Mouse (Mus musculus) liver, postnatal 0 days (tissue): ENCODE measurements around the gene Abcf1. TPM values are rescaled to one million over a fixed set of nuclear protein-coding genes. Genes with fewer than 3 reads are reported as not detected.
A peak's percentile ranks its signal among the peaks of the same experiment; 100 is the strongest.

Source experiments
- ATAC-seq: fragments of 200-750 bp; cut with Nextera tagmentation; 2 replicates; pipeline ENCODE4 v1.8.0; 2017; ENCODE audit warnings: mild to moderate bottlenecking, moderate library complexity
- DNase-seq: peaks from one replicate; pipeline ENCODE4 v3.0.0-alpha.2; 2016
- H3K27ac ChIP-seq: fragments of 300-500 bp; sonication (generic); 2 replicates; pipeline ENCODE4 v1.5.1; 2014; ENCODE audit warnings: antibody characterized with exemption, moderate library complexity, mild to moderate bottlenecking, low read depth
- H3K27me3 ChIP-seq: fragments of 300-500 bp; sonication (generic); 2 replicates; pipeline ENCODE4 v1.6.1; 2014; ENCODE audit warnings: low read length, control low read depth, mixed read lengths; ENCODE audit not compliant: insufficient read depth
- H3K36me3 ChIP-seq: fragments of 300-500 bp; sonication (generic); replicated peaks from 2 replicates; pipeline ENCODE4 v1.6.1; 2014; ENCODE audit warnings: mild to moderate bottlenecking, control low read depth, low read length, moderate library complexity, mixed read lengths; ENCODE audit not compliant: insufficient read depth
- H3K4me1 ChIP-seq: fragments of 300-500 bp; sonication (generic); 2 replicates; pipeline ENCODE4 v1.6.1; 2014; ENCODE audit warnings: antibody characterized with exemption, mild to moderate bottlenecking, control low read depth; ENCODE audit not compliant: insufficient read depth
- H3K4me2 ChIP-seq: fragments of 300-500 bp; sonication (generic); 2 replicates; pipeline ENCODE4 v1.6.1; 2014; ENCODE audit warnings: low read depth, mild to moderate bottlenecking, low read length, moderate library complexity, mixed read lengths
- H3K4me3 ChIP-seq: fragments of 300-500 bp; sonication (generic); 2 replicates; pipeline ENCODE4 v1.5.1; 2014; ENCODE audit warnings: low read depth, low read length
- H3K9ac ChIP-seq: fragments of 300-500 bp; sonication (generic); replicated peaks from 2 replicates; pipeline ENCODE4 v1.6.1; 2014; ENCODE audit warnings: mild to moderate bottlenecking, moderate library complexity
- H3K9me3 ChIP-seq: fragments of 300-500 bp; sonication (generic); 2 replicates; pipeline ENCODE4 v1.6.1; 2016; ENCODE audit warnings: mild to moderate bottlenecking, control low read depth, low read length, mixed read lengths
- CTCF ChIP-seq: sonication (generic); IDR thresholded peaks from 2 replicates; pipeline ENCODE4 v1.5.1; 2016; ENCODE audit warnings: antibody characterized with exemption, low read depth
- EP300 ChIP-seq: IDR thresholded peaks from 2 replicates; pipeline ENCODE4 v1.6.1; 2016; ENCODE audit warnings: antibody characterized with exemption, low read depth, mild to moderate bottlenecking
- WGBS: fragments of 180-500 bp; shearing (Covaris S2); extraction: QIAGEN DNeasy Blood & Tissue Kit; methylation state at CpG from one replicate; pipeline ENCODE4 v1.1.7; 2014; ENCODE audit not compliant: insufficient replicate concordance; 5-methylcytosine and 5-hydroxymethylcytosine counted together
- microRNA counts: library from miRNA; unstranded; fragments of <30 nt; microRNA quantifications from one replicate; lab custom pipeline; 2015
- microRNA-seq: library from miRNA; unstranded; fragments of <30 nt; microRNA quantifications from one replicate; pipeline ENCODE4, GENCODE M21; 2016
- polyA plus RNA-seq: library from polyadenylated mRNA; unstranded; fragments of >200 nt; fragmentation: Nextera tagmentation; extraction: Ambion mirVana; gene quantifications from 2 replicates; pipeline ENCODE4 v1.2.1, GENCODE M21; 2015

Abcf1 gene
- polyA plus RNA-seq, 1 experiment from 2014 or later = 47.7 TPM

DNA sequence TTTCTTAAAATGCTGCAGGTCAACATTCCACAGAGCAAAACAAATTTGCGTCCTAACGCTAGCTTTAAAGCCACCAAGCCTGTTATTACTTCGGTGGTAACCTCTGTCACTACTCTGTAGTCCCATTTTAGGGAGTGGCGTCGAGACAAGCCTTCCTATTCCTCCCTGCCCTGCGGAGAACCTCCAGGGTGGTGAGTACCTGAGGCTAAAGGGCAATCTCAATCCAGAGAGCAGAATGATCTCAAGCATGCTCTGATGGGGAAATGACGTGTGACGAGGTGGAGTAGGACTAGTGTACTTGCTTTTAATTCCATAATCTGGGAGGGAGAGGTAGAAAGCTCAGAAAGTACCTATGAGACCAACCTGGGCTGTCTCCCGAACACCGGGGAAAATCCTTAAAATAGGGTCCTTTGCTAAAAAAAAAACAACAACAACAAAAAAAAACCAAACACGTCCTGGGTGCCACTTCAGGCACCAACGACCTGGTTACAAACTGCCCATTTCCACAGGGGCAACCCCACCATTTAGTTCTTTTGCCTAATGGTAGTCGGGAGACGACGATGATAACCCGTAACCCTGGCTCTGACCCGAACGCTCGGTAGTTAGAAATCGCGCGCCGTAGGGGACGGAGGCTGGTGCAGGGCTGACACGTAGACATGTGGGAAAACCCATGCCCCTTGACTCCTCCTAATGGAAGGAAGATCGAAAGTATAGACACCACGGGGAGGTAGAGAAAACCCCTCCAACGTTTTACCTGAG, 53.8 kb downstream of the Abcf1 start:
- DNase-seq = peak; percentile 37
- H3K9ac ChIP-seq = peak overlapping the region; percentile 94
- peaks cover 36% of the 10 kb centered on the region for H3K36me3 ChIP-seq
- peak overlapping the region; percentile 95 for H3K27ac ChIP-seq
- H3K4me2 ChIP-seq = peak overlapping the region; percentile 81
- H3K9me3 ChIP-seq = no peaks in the 10 kb centered on the region
- H3K4me1 ChIP-seq = peaks cover 16% of the 10 kb centered on the region
- H3K27me3 ChIP-seq = no peaks in the 10 kb centered on the region
- TF ChIP-seq CTCF (no peak), EP300 (no peak)
- WGBS = 2% methylated on average over 28 of the region's 28 CpGs
- ATAC-seq = peak; percentile 8
- H3K4me3 ChIP-seq = peak overlapping the region; percentile 63

DNA sequence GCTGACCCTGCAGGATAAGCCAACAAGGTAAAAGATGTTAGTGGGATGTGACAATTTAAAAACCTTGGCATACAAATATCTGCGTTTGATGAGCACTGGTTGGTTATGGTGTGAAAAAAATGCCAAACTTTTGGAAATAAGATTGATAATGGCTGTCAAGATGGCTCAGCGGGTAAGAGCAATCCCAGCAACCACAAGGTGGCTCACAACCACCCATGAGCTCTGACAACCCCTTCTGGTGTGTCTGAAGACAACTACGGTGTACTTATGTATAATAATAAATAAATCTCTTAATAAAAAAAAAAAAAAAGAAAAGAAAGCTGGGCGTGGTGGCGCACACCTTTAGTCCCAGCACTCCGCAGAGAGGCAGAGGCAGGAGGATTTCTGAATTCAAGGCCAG, 54.6 kb downstream of the Abcf1 start:
- peaks cover 36% of the 10 kb centered on the region for H3K36me3 ChIP-seq
- DNase-seq = no peak
- no peaks in the 10 kb centered on the region for H3K27me3 ChIP-seq
- 57% methylated on average over 6 of the region's 6 CpGs for WGBS
- peak overlapping the region; percentile 94; the same call in 1 of the 2 replicates for H3K9ac ChIP-seq
- H3K4me3 ChIP-seq = peak overlapping the region; percentile 63
- H3K9me3 ChIP-seq = no peaks in the 10 kb centered on the region
- H3K4me2 ChIP-seq = peak overlapping the region; percentile 81
- H3K27ac ChIP-seq = peak overlapping the region; percentile 95
- TF ChIP-seq EP300 = no peak
- peak; percentile 35 for TF ChIP-seq CTCF
- H3K4me1 ChIP-seq = peaks cover 11% of the 10 kb centered on the region
- ATAC-seq = no peak

DNA sequence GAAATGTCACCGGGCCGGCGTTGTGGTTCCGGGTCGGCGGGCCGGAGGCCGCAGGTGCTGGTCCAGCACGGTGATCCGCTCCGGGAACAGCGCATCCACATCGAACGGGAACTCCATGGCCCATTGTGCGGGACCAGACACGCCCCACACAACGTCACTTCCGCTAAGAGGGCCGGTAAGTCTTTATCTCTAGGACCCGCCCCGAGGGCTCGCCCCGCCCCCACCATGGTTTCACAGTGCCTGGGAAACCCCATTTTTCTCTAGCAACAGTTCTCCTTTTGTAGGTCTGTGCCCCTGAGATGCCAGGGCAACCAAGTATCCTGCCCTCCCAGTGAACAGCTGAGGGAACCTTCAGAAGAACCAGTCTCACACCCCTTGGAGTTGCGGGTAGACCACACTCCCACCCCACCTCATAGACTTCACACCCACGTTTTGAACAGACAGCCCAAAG, 59.6 kb downstream of the Abcf1 start, which contains the start of gene Atat1:
TSS of gene Atat1 (minus strand) at position 157 of the 451 bp plus-strand sequence.
- peaks cover 9% of the 10 kb centered on the region for H3K4me1 ChIP-seq
- ATAC-seq = peak; percentile 92

DNA sequence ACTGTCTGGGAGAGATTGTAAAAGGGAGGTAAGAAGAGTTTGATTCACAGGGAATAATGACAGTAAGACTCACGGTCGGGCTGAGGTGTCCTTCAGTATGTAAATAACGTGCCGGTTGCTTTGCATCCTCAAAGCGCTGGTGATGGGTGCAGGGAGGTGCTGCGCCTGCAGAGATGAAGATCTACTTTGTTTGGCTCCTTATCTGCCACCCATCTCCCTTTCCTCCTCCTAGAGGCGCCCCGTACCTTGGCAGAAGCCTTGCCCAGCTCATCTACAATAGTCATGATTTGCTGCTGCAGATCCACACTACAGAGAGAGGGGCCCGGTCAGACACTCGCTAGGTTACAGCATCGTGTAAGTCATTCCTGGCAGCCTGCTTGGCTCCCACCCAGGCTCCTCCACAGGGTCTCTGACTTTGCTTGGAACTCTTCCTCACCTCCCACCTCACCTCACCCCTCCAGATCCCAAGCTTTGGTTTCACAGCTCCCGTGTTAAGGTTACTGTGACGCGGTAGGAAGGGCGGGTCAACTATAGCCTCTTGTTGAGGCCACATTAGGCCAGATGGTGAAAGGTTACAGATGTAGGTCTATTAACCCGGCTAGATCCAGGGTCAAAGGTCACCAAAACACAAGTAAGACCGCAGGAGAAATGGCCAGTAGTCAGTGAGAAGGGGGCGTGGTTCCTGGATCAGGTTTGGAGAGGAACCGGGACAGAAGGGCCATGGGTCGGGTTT, 60.2 kb downstream of the Abcf1 start:
- ATAC-seq (peak; percentile 83), DNase-seq (no peak)
- 22% methylated on average over 20 of the region's 20 CpGs for WGBS
- no peaks in the 10 kb centered on the region for H3K9me3 ChIP-seq
- no peaks in the 10 kb centered on the region for H3K27me3 ChIP-seq
- H3K27ac ChIP-seq = peak overlapping the region; percentile 84
- H3K4me2 ChIP-seq = peak overlapping the region; percentile 72
- peak overlapping the region; percentile 46 for H3K9ac ChIP-seq
- H3K4me3 ChIP-seq = peak overlapping the region; percentile 62
- peaks cover 28% of the 10 kb centered on the region for H3K36me3 ChIP-seq
- peaks cover 9% of the 10 kb centered on the region for H3K4me1 ChIP-seq
- TF ChIP-seq EP300 (no peak; the same call in 1 of the 2 replicates), CTCF (no peak)

More for the DNA sequence above, 59.6 kb downstream of the Abcf1 start, which contains the start of gene Atat1:
- H3K9me3 ChIP-seq = no peaks in the 10 kb centered on the region
- peak within 1 kb of the TSS; percentile 72 for H3K4me2 ChIP-seq
- peak within 1 kb of the TSS; percentile 62 for H3K4me3 ChIP-seq
- H3K27ac ChIP-seq = peak within 1 kb of the TSS; percentile 84
- peaks cover 29% of the 10 kb centered on the region for H3K36me3 ChIP-seq
- 2% methylated on average over 25 of the region's 25 CpGs for WGBS
- H3K9ac ChIP-seq = peak within 1 kb of the TSS; percentile 46
- DNase-seq = peak; percentile 99
- TF ChIP-seq EP300 (no peak), CTCF (no peak)
- H3K27me3 ChIP-seq = no peaks in the 10 kb centered on the region

DNA sequence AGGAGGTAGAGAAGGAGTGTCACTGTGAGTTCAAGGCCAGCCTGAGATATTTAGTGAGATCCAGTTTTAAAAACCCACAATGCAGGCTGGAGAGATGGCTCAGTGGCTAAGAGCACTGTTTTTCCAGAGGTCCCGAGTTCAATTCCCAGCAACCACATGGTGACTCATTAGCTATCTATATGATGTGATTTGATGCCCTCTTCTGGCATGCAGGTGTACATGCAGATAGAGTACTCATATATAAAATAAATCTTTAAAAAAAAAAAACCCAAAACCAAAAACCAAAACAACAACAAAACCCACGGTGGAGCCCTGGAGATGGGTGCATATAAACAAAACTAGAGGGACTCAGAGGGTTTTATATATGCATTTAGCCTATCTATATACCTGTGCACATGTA, 62.0 kb downstream of the Abcf1 start:
- DNase-seq = no peak
- Histone ChIP-seq H3K9me3 (no peaks in the 10 kb centered on the region), H3K4me3 (no peak overlapping the region), H3K4me1 (peaks cover 9% of the 10 kb centered on the region), H3K27ac (no peak overlapping the region), H3K27me3 (no peaks in the 10 kb centered on the region), H3K4me2 (no peak overlapping the region), H3K9ac (no peak overlapping the region), H3K36me3 (peaks cover 16% of the 10 kb centered on the region)
- no peak for ATAC-seq
- TF ChIP-seq EP300 (no peak), CTCF (peak; percentile 50)
- WGBS = 53% methylated on average over 2 of the region's 2 CpGs

MicroRNAs encoded within 50 kb of the gene (microRNA counts, 519-probe panel; counts per million panel counts)
- microRNA mmu-miR-1894-3p (lab: Ali Mortazavi, UCI) = not detected
- not detected for microRNA mmu-miR-1894-5p (lab: Ali Mortazavi, UCI)
- microRNA mmu-miR-877 (lab: Ali Mortazavi, UCI) = not detected

Small RNAs within 50 kb of the gene (microRNA-seq; reads per million reads assigned to microRNA genes)
- gene Mir1894 (not detected), gene Mir877 (37.7 reads per million, percentile 33 among the genes with 10 or more reads in this experiment)

Other genes with a start within 250 kb of the Abcf1 start
- 15.4 and 18.6 TPM in 2 replicates for gene Ier3, start 148.1 kb downstream of the Abcf1 start, polyA plus RNA-seq
- gene Flot1, start 146.5 kb downstream of the Abcf1 start, polyA plus RNA-seq = 25.9 and 31.3 TPM in 2 replicates
- 198 and 213 TPM in 2 replicates for gene Tubb5, start 131.5 kb downstream of the Abcf1 start, polyA plus RNA-seq
- gene Mdc1, start 128.2 kb downstream of the Abcf1 start, polyA plus RNA-seq = 2.5 and 3.3 TPM in 2 replicates
- gene Nrm, start 108.4 kb downstream of the Abcf1 start, polyA plus RNA-seq = 15.5 and 15.8 TPM in 2 replicates
- gene Ppp1r18, start 104.2 kb downstream of the Abcf1 start, polyA plus RNA-seq = 14.1 and 15.3 TPM in 2 replicates
- gene Dhx16, start 89.9 kb downstream of the Abcf1 start, polyA plus RNA-seq = 14.3 and 15.6 TPM in 2 replicates
- gene 2310061I04Rik, start 72.3 kb downstream of the Abcf1 start, polyA plus RNA-seq = 15.6 and 16.9 TPM in 2 replicates
- gene Atat1, start 59.7 kb downstream of the Abcf1 start, polyA plus RNA-seq = 3.4 and 4.8 TPM in 2 replicates
- 81.2 and 82.4 TPM in 2 replicates for gene Mrps18b, start 53.4 kb downstream of the Abcf1 start, polyA plus RNA-seq
- 10.0 and 15.9 TPM in 2 replicates for gene Ppp1r10, start 53.3 kb downstream of the Abcf1 start, polyA plus RNA-seq
- gene Gnl1, start 10.1 kb upstream of the Abcf1 start, polyA plus RNA-seq = 9.5 and 10.8 TPM in 2 replicates
- gene Prr3, start 10.5 kb upstream of the Abcf1 start, polyA plus RNA-seq = 6.1 and 6.3 TPM in 2 replicates
- gene H2-T24, start 50.8 kb upstream of the Abcf1 start, polyA plus RNA-seq = 4.6 and 5.4 TPM in 2 replicates
- gene H2-T23, start 63.1 kb upstream of the Abcf1 start, polyA plus RNA-seq = 113 and 120 TPM in 2 replicates
- gene H2-T22, start 73.0 kb upstream of the Abcf1 start, polyA plus RNA-seq = 16.2 and 17.1 TPM in 2 replicates
- not detected in 2 replicates for gene Gm6034, start 73.2 kb upstream of the Abcf1 start, polyA plus RNA-seq
- 0.12 TPM in 1 of 2 replicates, not detected in the other for gene Gm11127, start 88.6 kb upstream of the Abcf1 start, polyA plus RNA-seq
- not detected in 2 replicates for gene Gm19684, start 151.9 kb upstream of the Abcf1 start, polyA plus RNA-seq
- not detected in 2 replicates for gene Gm7030, start 159.7 kb upstream of the Abcf1 start, polyA plus RNA-seq
- not detected in 2 replicates for gene Gm8909, start 198.8 kb upstream of the Abcf1 start, polyA plus RNA-seq
- not detected in 2 replicates for gene H2-T3, start 220.5 kb upstream of the Abcf1 start, polyA plus RNA-seq